Mouse (Mus musculus) intestine, embryonic 15.5 days (tissue): ENCODE measurements at regions not wholly inside any gene's neighbourhood (a gene's known extent, or its start where the extent isn't known, plus 50 kb on each side); places are given as distances from the start of the nearest gene placed in this dataset.
A peak's percentile ranks its signal among the peaks of the same experiment; 100 is the strongest.

Experiments
- ATAC-seq: fragments of 200-750 bp; cut with Nextera tagmentation; 2 replicates; pipeline ENCODE4 v1.8.0; 2017; ENCODE audit warnings: moderate TSS enrichment, moderate library complexity
- H3K27ac ChIP-seq: fragments of 300-500 bp; sonication (generic); 2 replicates; pipeline ENCODE4 v1.5.1; 2015; ENCODE audit warnings: mild to moderate bottlenecking, inconsistent platforms
- H3K27me3 ChIP-seq: fragments of 300-500 bp; sonication (generic); replicated peaks from 2 replicates; pipeline ENCODE4 v1.6.1; 2015; ENCODE audit warnings: inconsistent platforms
- H3K36me3 ChIP-seq: fragments of 300-500 bp; sonication (generic); 2 replicates; pipeline ENCODE4 v1.6.1; 2015; ENCODE audit warnings: inconsistent platforms
- H3K4me1 ChIP-seq: fragments of 300-500 bp; sonication (generic); replicated peaks from 2 replicates; pipeline ENCODE4 v1.6.1; 2015; ENCODE audit warnings: inconsistent platforms
- H3K4me2 ChIP-seq: fragments of 300-500 bp; sonication (generic); replicated peaks from 2 replicates; pipeline ENCODE4 v1.6.1; 2015; ENCODE audit warnings: mild to moderate bottlenecking, inconsistent platforms
- H3K4me3 ChIP-seq: fragments of 300-500 bp; sonication (generic); replicated peaks from 2 replicates; pipeline ENCODE4 v1.5.1; 2015; ENCODE audit warnings: inconsistent platforms
- H3K9ac ChIP-seq: fragments of 300-500 bp; sonication (generic); 2 replicates; pipeline ENCODE4 v1.6.1; 2015; ENCODE audit warnings: inconsistent platforms
- H3K9me3 ChIP-seq: fragments of 300-500 bp; sonication (generic); 2 replicates; pipeline ENCODE4 v1.6.1; 2016; ENCODE audit warnings: inconsistent platforms
- WGBS: fragments of 180-500 bp; shearing (Covaris S2); methylation state at CpG from one replicate; pipeline ENCODE4 v1.1.7; 2015; 5-methylcytosine and 5-hydroxymethylcytosine counted together

- H3K4me3 ChIP-seq = no peak overlapping the region
- H3K4me1 ChIP-seq = 0 out of 2 replicates have a peak, but pooled peaks cover 3% of the 10 kb centered on the region
- no peak overlapping the region for H3K9ac ChIP-seq
- ATAC-seq = no peak
- H3K27me3 ChIP-seq = no peaks in the 10 kb centered on the region
- no peaks in the 10 kb centered on the region for H3K36me3 ChIP-seq
- 81% methylated on average over 4 of the region's 4 CpGs for WGBS
- no peak overlapping the region for H3K4me2 ChIP-seq
- no peak overlapping the region for H3K27ac ChIP-seq
- H3K9me3 ChIP-seq = no peaks in the 10 kb centered on the region
These were observed 157.1 kb upstream of the Gm15217 start for GRCm38 (mm10) chr14:46221897-46222669.

- 76% methylated on average over 6 of the region's 6 CpGs for WGBS
- ATAC-seq = no peak
- H3K4me2 ChIP-seq = no peak overlapping the region
- no peak overlapping the region for H3K9ac ChIP-seq
- no peak overlapping the region for H3K27ac ChIP-seq
- H3K4me3 ChIP-seq = no peak overlapping the region
- H3K4me1 ChIP-seq = 0 out of 2 replicates have a peak, but pooled peaks cover 3% of the 10 kb centered on the region
- no peaks in the 10 kb centered on the region for H3K36me3 ChIP-seq
- no peaks in the 10 kb centered on the region for H3K9me3 ChIP-seq
- no peaks in the 10 kb centered on the region for H3K27me3 ChIP-seq
These were observed 156.2 kb upstream of the Gm15217 start for GRCm38 (mm10) chr14:46223008-46223407.

DNA sequence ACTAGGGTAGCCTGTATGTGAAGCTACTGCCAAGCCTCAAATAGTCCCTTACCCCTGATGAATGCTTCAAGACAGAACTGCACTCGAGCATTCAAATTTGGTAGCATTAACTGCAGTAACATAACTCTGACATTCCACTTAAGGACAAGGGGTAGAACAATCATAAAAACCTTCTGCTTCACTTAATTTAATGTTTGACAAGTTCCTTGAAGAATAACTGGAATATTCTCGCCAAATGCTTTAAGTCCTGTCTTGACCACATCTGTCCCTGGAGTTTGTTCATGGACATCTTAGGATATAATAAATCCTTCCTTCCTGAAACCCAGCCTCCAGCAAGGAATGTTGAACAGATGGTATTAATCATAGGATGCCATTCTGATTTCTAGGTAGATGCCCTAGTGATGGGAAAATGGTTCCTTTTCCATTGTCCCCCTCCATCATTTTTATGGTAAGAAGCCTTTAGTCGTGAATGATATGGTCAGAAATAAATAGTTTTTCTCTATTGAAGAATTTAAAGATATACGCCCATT is 154.7 kb upstream of the Gm15217 start:
- H3K4me2 ChIP-seq = no peak overlapping the region
- H3K27ac ChIP-seq = no peak overlapping the region
- no peak overlapping the region for H3K4me3 ChIP-seq
- 70% methylated on average over 4 of the region's 4 CpGs for WGBS
- no peaks in the 10 kb centered on the region for H3K36me3 ChIP-seq
- 0 out of 2 replicates have a peak, but pooled peaks cover 3% of the 10 kb centered on the region for H3K4me1 ChIP-seq
- H3K9ac ChIP-seq = no peak overlapping the region
- ATAC-seq = no peak
- H3K27me3 ChIP-seq = no peaks in the 10 kb centered on the region
- no peaks in the 10 kb centered on the region for H3K9me3 ChIP-seq

DNA sequence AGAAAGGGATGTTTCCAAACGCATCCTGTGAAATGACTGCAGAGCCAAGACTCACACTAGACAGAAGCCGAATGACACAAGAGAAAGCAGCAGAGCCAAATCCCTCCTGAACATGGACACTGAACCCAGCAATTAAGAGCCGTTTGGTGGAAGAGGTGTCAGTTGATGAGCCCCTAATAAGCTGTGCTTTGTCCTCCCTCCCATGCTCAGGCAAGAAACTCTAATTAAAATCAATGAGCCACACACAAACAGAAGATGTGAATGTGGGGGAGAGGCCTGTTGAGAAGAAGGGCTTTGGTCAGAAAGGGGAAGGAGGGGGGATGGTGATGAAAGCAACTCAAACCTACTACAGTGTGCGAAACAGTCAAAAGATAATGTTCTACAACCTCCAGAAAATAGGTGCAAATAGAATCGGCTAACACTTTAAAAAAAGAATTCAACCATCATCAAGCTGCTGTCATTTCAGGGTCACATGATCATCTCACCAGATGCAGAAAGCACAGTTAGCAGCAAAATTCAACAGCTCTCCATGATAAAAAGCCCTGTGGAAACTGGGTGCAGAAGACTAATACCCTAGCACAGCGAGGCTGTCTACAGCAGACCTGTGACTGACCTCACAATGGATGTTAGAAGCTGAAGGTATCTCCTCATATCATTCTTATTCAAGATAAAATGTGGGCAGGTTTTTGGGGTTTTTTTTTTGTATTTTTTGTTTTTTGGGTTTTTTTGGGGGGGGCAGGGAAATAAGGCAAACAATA is 153.2 kb upstream of the Gm15217 start:
- Histone ChIP-seq H3K4me3 (no peak overlapping the region), H3K9me3 (no peaks in the 10 kb centered on the region), H3K9ac (no peak overlapping the region), H3K36me3 (no peaks in the 10 kb centered on the region), H3K27me3 (no peaks in the 10 kb centered on the region), H3K27ac (no peak overlapping the region), H3K4me2 (no peak overlapping the region), H3K4me1 (0 out of 2 replicates have a peak, but pooled peaks cover 3% of the 10 kb centered on the region)
- WGBS = 58% methylated on average over 6 of the region's 6 CpGs
- no peak for ATAC-seq

DNA sequence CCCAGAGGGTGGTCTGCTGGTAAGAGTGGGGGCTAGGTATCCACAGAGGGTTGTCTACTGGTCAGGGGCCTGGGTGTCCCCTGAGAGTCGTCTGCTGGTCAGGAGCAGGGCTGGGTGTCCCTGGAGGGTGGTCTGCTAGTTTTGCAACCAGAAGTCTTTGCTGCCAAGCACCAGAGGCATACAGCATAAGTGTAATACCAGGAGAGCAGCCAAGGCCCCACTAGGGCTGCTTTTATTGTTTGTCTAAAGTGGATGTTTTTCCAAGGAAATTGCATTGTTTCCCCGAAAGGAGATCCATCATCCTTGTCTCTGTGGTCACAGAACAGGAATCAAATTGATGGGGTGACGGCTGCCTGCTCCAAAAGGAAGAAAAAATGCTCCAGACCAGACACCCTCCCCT is 145.2 kb upstream of the Gm15217 start:
- no peak for ATAC-seq
- Histone ChIP-seq H3K27me3 (no peaks in the 10 kb centered on the region), H3K36me3 (no peaks in the 10 kb centered on the region), H3K9ac (no peak overlapping the region), H3K4me2 (no peak overlapping the region), H3K9me3 (no peaks in the 10 kb centered on the region), H3K4me1 (no peaks in the 10 kb centered on the region), H3K27ac (no peak overlapping the region), H3K4me3 (no peak overlapping the region)
- 57% methylated on average over 3 of the region's 3 CpGs for WGBS

DNA sequence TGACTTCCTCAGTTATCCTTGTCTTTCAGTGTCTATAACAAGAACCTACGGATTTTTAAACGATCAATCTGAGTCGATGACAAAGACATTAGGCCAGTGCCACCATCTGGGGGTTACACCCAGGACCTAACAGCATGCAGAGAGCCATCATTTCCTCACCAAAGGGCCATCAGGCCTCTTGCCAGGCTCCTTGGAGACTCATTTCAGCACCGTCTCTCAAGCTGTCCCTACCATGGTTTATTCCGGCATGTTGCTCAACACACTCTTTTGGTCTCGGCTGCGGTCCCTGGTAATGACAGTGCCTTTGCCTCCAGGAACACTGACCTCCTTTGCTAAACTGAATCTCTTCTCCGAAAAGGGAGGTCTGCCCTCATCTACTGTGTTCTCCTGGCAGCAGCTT is 144.4 kb upstream of the Gm15217 start:
- no peaks in the 10 kb centered on the region for H3K4me1 ChIP-seq
- H3K4me3 ChIP-seq = no peak overlapping the region
- no peaks in the 10 kb centered on the region for H3K36me3 ChIP-seq
- H3K4me2 ChIP-seq = no peak overlapping the region
- H3K27ac ChIP-seq = no peak overlapping the region
- 94% methylated on average over 8 of the region's 8 CpGs for WGBS
- H3K9me3 ChIP-seq = no peaks in the 10 kb centered on the region
- no peak for ATAC-seq
- no peaks in the 10 kb centered on the region for H3K27me3 ChIP-seq
- H3K9ac ChIP-seq = no peak overlapping the region

- WGBS = 60% methylated on average over 15 of the region's 15 CpGs
- Histone ChIP-seq H3K36me3 (no peaks in the 10 kb centered on the region), H3K4me2 (no peak overlapping the region), H3K27me3 (no peaks in the 10 kb centered on the region), H3K4me1 (0 out of 2 replicates have a peak, but pooled peaks cover 4% of the 10 kb centered on the region), H3K27ac (peak overlapping the region; percentile 24; the same call in 1 of the 2 replicates), H3K4me3 (no peak overlapping the region), H3K9ac (no peak overlapping the region), H3K9me3 (no peaks in the 10 kb centered on the region)
- ATAC-seq = no peak
These were observed 139.0 kb upstream of the Gm15217 start for GRCm38 (mm10) chr14:46240046-46240800.

DNA sequence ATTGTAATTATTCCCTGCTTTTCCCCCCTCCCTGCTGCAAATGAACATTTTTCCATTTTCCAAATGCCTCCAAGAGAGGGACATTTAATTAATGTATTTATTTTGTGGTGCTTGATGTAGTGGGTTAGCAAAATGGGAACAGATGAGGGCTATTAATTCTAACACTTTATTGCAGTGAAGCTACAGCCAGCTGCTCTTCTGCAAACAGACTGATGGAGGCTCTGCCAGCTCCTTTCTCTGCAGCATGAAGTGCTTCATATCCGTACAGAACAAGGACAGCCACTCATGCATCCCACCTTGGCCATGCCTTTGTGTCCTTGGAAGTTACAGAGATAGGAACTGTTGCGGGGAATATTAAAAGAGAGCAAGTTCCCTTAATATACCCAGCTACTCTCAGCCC is 138.3 kb upstream of the Gm15217 start:
- Histone ChIP-seq H3K27me3 (no peaks in the 10 kb centered on the region), H3K4me2 (no peak overlapping the region), H3K27ac (no peak overlapping the region), H3K9ac (no peak overlapping the region), H3K9me3 (no peaks in the 10 kb centered on the region), H3K36me3 (no peaks in the 10 kb centered on the region), H3K4me1 (0 out of 2 replicates have a peak, but pooled peaks cover 4% of the 10 kb centered on the region), H3K4me3 (no peak overlapping the region)
- WGBS = 59% methylated on average over 2 of the region's 2 CpGs
- no peak for ATAC-seq

GRCm38 (mm10) chr14:46247491-46248484 is 131.4 kb upstream of the Gm15217 start:
- H3K27me3 ChIP-seq = no peaks in the 10 kb centered on the region
- H3K9ac ChIP-seq = no peak overlapping the region
- peak overlapping the region; percentile 22; the same call in 1 of the 2 replicates for H3K27ac ChIP-seq
- no peaks in the 10 kb centered on the region for H3K9me3 ChIP-seq
- no peaks in the 10 kb centered on the region for H3K36me3 ChIP-seq
- no peak overlapping the region for H3K4me3 ChIP-seq
- no peak for ATAC-seq
- 70% methylated on average over 16 of the region's 16 CpGs for WGBS
- no peak overlapping the region for H3K4me2 ChIP-seq
- no peaks in the 10 kb centered on the region for H3K4me1 ChIP-seq

GRCm38 (mm10) chr14:46249141-46249540 is 130.1 kb upstream of the Gm15217 start:
- 30% methylated on average over 3 of the region's 3 CpGs for WGBS
- H3K36me3 ChIP-seq = no peaks in the 10 kb centered on the region
- H3K4me1 ChIP-seq = no peaks in the 10 kb centered on the region
- H3K9me3 ChIP-seq = no peaks in the 10 kb centered on the region
- H3K4me3 ChIP-seq = no peak overlapping the region
- no peak overlapping the region for H3K27ac ChIP-seq
- no peak overlapping the region for H3K9ac ChIP-seq
- H3K4me2 ChIP-seq = no peak overlapping the region
- H3K27me3 ChIP-seq = no peaks in the 10 kb centered on the region
- ATAC-seq = no peak

DNA sequence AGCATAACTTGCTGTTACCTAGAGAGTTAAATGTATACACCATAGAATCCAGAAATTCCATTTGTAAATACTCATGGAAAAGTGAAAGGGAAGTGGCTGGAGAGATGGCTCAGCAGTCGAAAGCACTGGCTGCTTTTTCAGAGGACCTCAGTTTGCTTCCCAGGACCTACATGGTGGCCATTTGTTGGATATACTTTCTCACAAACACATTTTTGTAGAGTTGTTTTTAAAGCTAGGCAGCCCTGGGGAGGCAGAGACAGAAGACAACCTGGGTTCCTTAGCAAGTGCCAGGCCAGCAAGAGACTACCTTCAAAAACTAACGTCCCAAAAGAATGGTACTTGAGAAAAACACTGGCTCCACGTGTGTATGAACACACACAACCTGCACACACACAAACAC is 124.0 kb upstream of the Gm15217 start:
- H3K4me2 ChIP-seq = no peak overlapping the region
- WGBS = 54% methylated on average over 3 of the region's 3 CpGs
- ATAC-seq = no peak
- H3K27ac ChIP-seq = no peak overlapping the region
- H3K4me1 ChIP-seq = no peaks in the 10 kb centered on the region
- no peak overlapping the region for H3K4me3 ChIP-seq
- H3K27me3 ChIP-seq = no peaks in the 10 kb centered on the region
- H3K9ac ChIP-seq = no peak overlapping the region
- H3K36me3 ChIP-seq = no peaks in the 10 kb centered on the region
- no peaks in the 10 kb centered on the region for H3K9me3 ChIP-seq
